Mouse (Mus musculus) gastrocnemius, adult 8-10 months (tissue): ENCODE data around the gene 2300002M23Rik. TPM values are rescaled to one million over a fixed set of nuclear protein-coding genes. Genes with fewer than 3 reads are reported as not detected.

Source experiments
- DNase-seq, 2 experiments: peaks; one replicate each; pipeline ENCODE4 v3.0.0; 2022; ENCODE audit warnings: low spot score in 2 of 2
- total RNA-seq, 4 experiments: library from RNA; stranded (reverse); gene quantifications; 2 replicates each; pipeline ENCODE4 v1.2.4; 2022

2300002M23Rik gene
- total RNA-seq, 4 experiments from 2014 or later, result not detected

DNA sequence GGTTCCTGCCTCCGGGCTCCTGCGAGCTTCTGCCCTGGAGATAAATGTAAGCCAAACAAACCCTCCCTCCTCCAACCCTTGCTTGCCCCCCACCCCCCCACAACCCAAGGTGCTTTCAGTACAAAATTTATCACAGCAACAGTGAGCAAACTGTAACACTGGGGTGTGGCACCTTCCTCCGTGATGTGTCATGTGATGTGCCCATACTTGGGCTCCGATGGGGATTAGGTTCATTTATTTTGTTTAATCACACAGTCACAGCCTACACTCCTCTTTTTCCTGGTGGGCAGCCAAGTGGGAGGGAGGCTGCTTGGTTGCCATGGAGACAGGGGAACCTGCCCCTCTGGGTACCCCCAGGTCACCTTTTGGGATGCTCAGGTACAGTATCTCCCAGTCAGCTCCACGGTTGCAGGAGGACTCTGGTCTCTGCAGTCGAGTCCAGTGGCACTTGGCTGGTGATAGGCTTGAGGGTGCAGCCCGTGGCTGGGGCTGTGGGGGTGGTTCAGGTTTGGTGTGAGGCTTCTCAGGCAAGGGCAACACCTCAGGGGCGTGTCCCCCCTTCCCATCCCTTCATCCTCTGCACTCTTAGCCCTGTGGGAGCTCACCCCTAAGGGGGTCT, 34.6 kb downstream of the 2300002M23Rik start:
- no peak for DNase-seq

- DNase-seq, result no peak
These were observed 49.9 kb downstream of the 2300002M23Rik start for GRCm38 (mm10) chr17:35617127-35617526.

Other genes starting within 250 kb of the 2300002M23Rik start
- gene H2-Q1, start 247.0 kb upstream of the 2300002M23Rik start, total RNA-seq, result under 1 TPM in 3 of 4 experiments, not detected in 1; 0.17 to 0.65 (median 0.21) TPM
- under 1 TPM; 0.38 to 0.90 (median 0.45) TPM for gene H2-Q2, start 225.2 kb upstream of the 2300002M23Rik start, total RNA-seq
- 1 to 10 TPM; 3.2 to 5.2 (median 4.0) TPM for gene H2-Q4, start 187.8 kb upstream of the 2300002M23Rik start, total RNA-seq
- 1 to 10 TPM in 1 of 4 experiments, under 1 TPM in 3; 0.68 to 1.1 (median 0.87) TPM for gene H2-Q6, start 142.6 kb upstream of the 2300002M23Rik start, total RNA-seq
- gene H2-Q7, start 128.3 kb upstream of the 2300002M23Rik start, total RNA-seq, result 1 to 10 TPM in 3 of 4 experiments, under 1 TPM in 1; 0.94 to 1.6 (median 1.2) TPM
- under 1 TPM in 3 of 4 experiments, not detected in 1; 0.07 to 0.78 (median 0.29) TPM for gene H2-Q10, start 97.4 kb upstream of the 2300002M23Rik start, total RNA-seq
- gene Pou5f1, start 61.4 kb upstream of the 2300002M23Rik start, total RNA-seq, result not detected
- under 1 TPM; 0.32 to 0.67 (median 0.51) TPM for gene Tcf19, start 50.6 kb upstream of the 2300002M23Rik start, total RNA-seq
- 1 to 10 TPM in 3 of 4 experiments, under 1 TPM in 1; 0.82 to 1.3 (median 1.1) TPM for gene Cchcr1, start 50.4 kb upstream of the 2300002M23Rik start, total RNA-seq
- not detected for gene Psors1c2, start 34.2 kb upstream of the 2300002M23Rik start, total RNA-seq
- 1 to 10 TPM in 1 of 4 experiments, under 1 TPM in 1, not detected in 2; 0.29 to 1.1 TPM for gene Cdsn, start 15.3 kb upstream of the 2300002M23Rik start, total RNA-seq
- not detected for gene Sfta2, start 34.1 kb downstream of the 2300002M23Rik start, total RNA-seq
- gene Gm9573, start 59.2 kb downstream of the 2300002M23Rik start, total RNA-seq, result not detected
- not detected for gene Mucl3, start 76.2 kb downstream of the 2300002M23Rik start, total RNA-seq
- gene Vars2, start 100.1 kb downstream of the 2300002M23Rik start, total RNA-seq, result 10 to 100 TPM in 2 of 4 experiments, 1 to 10 TPM in 2; 9.0 to 15.4 (median 10.3) TPM
- 10 to 100 TPM; 16.0 to 21.6 (median 17.9) TPM for gene Gtf2h4, start 106.3 kb downstream of the 2300002M23Rik start, total RNA-seq
- gene Ddr1, start 137.2 kb downstream of the 2300002M23Rik start, total RNA-seq, result 10 to 100 TPM; 13.7 to 20.0 (median 15.9) TPM